Mouse (Mus musculus) midbrain, postnatal 0 days (tissue): ENCODE data around the gene Sorcs2. TPM values are rescaled to one million over a fixed set of nuclear protein-coding genes. Genes with fewer than 3 reads are reported as not detected.

ENCODE experiments used
- ATAC-seq: fragments of 200-750 bp; cut with Nextera tagmentation; 2 replicates; pipeline ENCODE4 v1.8.0; 2017; ENCODE audit warnings: moderate number of reproducible peaks, mild to moderate bottlenecking, moderate TSS enrichment, moderate library complexity; ENCODE audit not compliant: low FRiP score
- DNase-seq: peaks from one replicate; pipeline ENCODE4 v3.0.0-alpha.2; 2015; ENCODE audit warnings: low spot score
- H3K27ac ChIP-seq: fragments of 300-500 bp; sonication (generic); 2 replicates; pipeline ENCODE4 v1.5.1; 2014; ENCODE audit warnings: low read depth, mild to moderate bottlenecking, low read length, mixed read lengths
- H3K27me3 ChIP-seq: fragments of 300-500 bp; sonication (generic); 2 replicates; pipeline ENCODE4 v1.6.1; 2014; ENCODE audit warnings: low read length, control low read depth, mixed read lengths; ENCODE audit not compliant: insufficient read depth
- H3K36me3 ChIP-seq: fragments of 300-500 bp; sonication (generic); 2 replicates; pipeline ENCODE4 v1.6.1; 2014; ENCODE audit warnings: low read length, control low read depth, mixed read lengths; ENCODE audit not compliant: insufficient read depth
- H3K4me1 ChIP-seq: fragments of 300-500 bp; sonication (generic); 2 replicates; pipeline ENCODE4 v1.6.1; 2014; ENCODE audit warnings: mild to moderate bottlenecking, control low read depth, antibody characterized with exemption, low read length, mixed read lengths; ENCODE audit not compliant: insufficient read depth
- H3K4me2 ChIP-seq: fragments of 300-500 bp; sonication (generic); 2 replicates; pipeline ENCODE4 v1.6.1; 2014; ENCODE audit warnings: low read depth, mild to moderate bottlenecking, low read length, mixed read lengths; ENCODE audit not compliant: poor library complexity, severe bottlenecking
- H3K4me3 ChIP-seq: fragments of 300-500 bp; sonication (generic); 2 replicates; pipeline ENCODE4 v1.5.1; 2014; ENCODE audit warnings: low read depth, mild to moderate bottlenecking, low read length, moderate library complexity
- H3K9ac ChIP-seq: fragments of 300-500 bp; sonication (generic); replicated peaks from 2 replicates; pipeline ENCODE4 v1.6.1; 2014; ENCODE audit warnings: mild to moderate bottlenecking, low read length, moderate library complexity, mixed read lengths; ENCODE audit not compliant: poor library complexity, severe bottlenecking
- H3K9me3 ChIP-seq: fragments of 300-500 bp; sonication (generic); 2 replicates; pipeline ENCODE4 v1.6.1; 2016; ENCODE audit warnings: low read length, control low read depth
- CTCF ChIP-seq: IDR thresholded peaks from 2 replicates; pipeline ENCODE4 v1.5.1; 2016; ENCODE audit warnings: antibody characterized with exemption, mild to moderate bottlenecking
- WGBS: fragments of 180-500 bp; shearing (Covaris S2); extraction: QIAGEN DNeasy Blood & Tissue Kit; methylation state at CpG from one replicate; pipeline ENCODE4 v1.1.7; 2014; 5-methylcytosine and 5-hydroxymethylcytosine counted together
- polyA plus RNA-seq: library from polyadenylated mRNA; unstranded; fragments of >200 nt; fragmentation: Nextera tagmentation; extraction: Ambion mirVana; gene quantifications from 2 replicates; pipeline ENCODE4 v1.2.1, GENCODE M21; 2015
- total RNA-seq: library from RNA; depleted of rRNA; stranded (reverse); fragments of >200 nt; gene quantifications from 2 replicates; pipeline ENCODE4 v1.2.3, GENCODE M21; 2014

Gene Sorcs2
- total and polyA plus RNA-seq, 2 experiments from 2014 or later: 16.1 to 49.2 TPM

DNA sequence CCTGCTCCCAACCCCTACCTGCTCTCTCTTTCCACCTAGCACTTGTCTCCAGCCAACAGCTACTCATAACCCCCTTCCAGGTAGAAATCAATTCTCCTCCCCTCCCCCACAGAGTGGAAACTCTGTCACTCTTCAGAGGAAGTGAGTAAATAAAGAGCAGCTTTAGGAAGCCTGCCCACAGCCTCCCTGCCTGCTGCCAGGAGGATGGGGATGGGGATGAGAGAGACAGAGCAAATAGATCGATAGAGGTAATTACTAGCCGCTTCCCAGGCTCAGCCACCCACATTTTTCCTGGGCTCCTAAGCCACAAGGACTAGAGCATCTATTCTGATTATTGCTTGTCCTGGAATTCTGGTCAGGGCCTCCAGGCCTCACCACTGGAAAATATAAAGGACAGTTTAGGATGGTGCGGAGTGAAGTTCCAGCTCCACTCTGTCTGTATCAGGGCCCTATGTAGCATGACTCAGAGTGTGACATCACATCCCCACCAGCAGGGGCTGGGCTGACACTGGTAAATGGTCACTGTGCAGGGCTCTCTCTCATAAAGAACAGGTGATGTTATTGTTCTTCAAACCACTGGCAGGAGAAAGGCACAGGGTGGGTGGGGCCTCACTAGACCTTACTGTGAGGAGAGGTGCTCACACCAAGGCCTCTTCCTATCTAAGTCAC lies 261.9 kb downstream of the Sorcs2 start:
- H3K27ac ChIP-seq: no peak overlapping the region
- no peaks in the 10 kb centered on the region for H3K9me3 ChIP-seq
- DNase-seq (no peak), ATAC-seq (no peak)
- H3K36me3 ChIP-seq: no peaks in the 10 kb centered on the region
- H3K4me2 ChIP-seq: no peak overlapping the region
- no peak overlapping the region for H3K4me3 ChIP-seq
- no peak overlapping the region for H3K9ac ChIP-seq
- WGBS: 90% methylated on average over 3 of the region's 3 CpGs
- H3K27me3 ChIP-seq: no peaks in the 10 kb centered on the region
- peak; percentile 39; the same call in 1 of the 2 replicates for TF ChIP-seq CTCF
- H3K4me1 ChIP-seq: 0 out of 2 replicates have a peak, but pooled peaks cover 4% of the 10 kb centered on the region

- no peaks in the 10 kb centered on the region for H3K36me3 ChIP-seq
- WGBS: 77% methylated on average over 6 of the region's 6 CpGs
Observed at GRCm38 (mm10) chr5:36134302-36134701, 263.6 kb downstream of the Sorcs2 start.

DNA sequence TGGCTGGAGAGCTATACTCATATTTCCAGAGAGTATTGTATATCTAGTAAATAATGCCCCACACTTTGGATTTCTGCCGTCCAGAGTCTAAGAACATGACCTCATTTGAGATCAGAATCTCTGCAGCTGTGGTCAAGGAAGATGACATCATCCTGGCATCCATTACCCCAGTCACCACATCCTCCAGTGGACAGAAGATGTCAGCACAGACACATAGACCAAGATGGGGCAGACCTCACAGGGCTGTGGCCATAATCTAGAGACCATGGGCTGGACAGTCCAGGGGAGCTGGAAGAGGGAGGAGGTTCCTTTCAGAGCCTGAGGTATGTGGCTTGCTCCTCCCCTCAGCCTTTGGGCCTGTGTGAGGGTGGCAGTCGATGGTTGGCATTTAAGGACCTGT lies 264.0 kb downstream of the Sorcs2 start:
- Histone ChIP-seq H3K9ac (no peak overlapping the region), H3K27me3 (no peaks in the 10 kb centered on the region), H3K4me1 (0 out of 2 replicates have a peak, but pooled peaks cover 3% of the 10 kb centered on the region), H3K36me3 (no peaks in the 10 kb centered on the region), H3K27ac (no peak overlapping the region), H3K9me3 (no peaks in the 10 kb centered on the region), H3K4me2 (no peak overlapping the region), H3K4me3 (no peak overlapping the region)
- TF ChIP-seq CTCF: peak; percentile 12; the same call in 1 of the 2 replicates
- WGBS: 74% methylated on average over 2 of the region's 2 CpGs
- DNase-seq: no peak
- no peak for ATAC-seq

More at GRCm38 (mm10) chr5:36134302-36134701, 263.6 kb downstream of the Sorcs2 start:
- Histone ChIP-seq H3K4me1 (0 out of 2 replicates have a peak, but pooled peaks cover 4% of the 10 kb centered on the region), H3K4me3 (no peak overlapping the region), H3K9ac (no peak overlapping the region), H3K9me3 (no peaks in the 10 kb centered on the region), H3K27ac (no peak overlapping the region), H3K27me3 (no peaks in the 10 kb centered on the region), H3K4me2 (no peak overlapping the region)
- no peak for TF ChIP-seq CTCF
- ATAC-seq (no peak), DNase-seq (no peak)

DNA sequence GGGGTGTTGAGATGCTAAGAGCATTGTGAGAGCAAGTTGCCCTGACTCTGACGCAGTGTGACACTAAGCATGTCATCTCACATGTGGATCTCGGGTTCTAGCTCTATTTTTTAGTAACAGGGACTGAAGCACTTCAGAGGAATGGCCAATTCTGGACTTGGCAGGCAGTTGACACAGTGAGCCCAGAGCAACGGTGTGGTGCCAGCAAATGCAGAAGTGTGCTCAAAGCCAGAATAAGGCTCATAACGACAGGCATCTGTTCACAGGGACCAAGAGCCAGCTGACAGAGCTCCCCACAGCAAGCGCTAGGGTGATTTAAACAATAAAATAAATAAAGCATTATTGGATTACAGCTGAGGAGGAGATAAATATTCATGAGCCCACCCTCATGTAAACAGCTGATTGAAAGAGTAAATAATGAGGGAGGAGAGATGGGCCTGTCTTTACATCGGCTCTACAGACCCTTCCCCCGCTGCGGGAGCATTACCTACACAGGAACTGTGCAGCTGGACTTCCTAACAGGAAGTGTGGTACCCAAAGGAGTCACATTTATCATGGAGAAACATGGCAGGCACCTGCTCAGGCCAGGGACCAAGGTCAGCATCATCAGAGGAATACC lies 267.4 kb downstream of the Sorcs2 start:
- Histone ChIP-seq H3K4me2 (no peak overlapping the region), H3K9me3 (no peaks in the 10 kb centered on the region), H3K36me3 (no peaks in the 10 kb centered on the region), H3K9ac (no peak overlapping the region), H3K27me3 (no peaks in the 10 kb centered on the region), H3K4me1 (0 out of 2 replicates have a peak, but pooled peaks cover 3% of the 10 kb centered on the region), H3K27ac (no peak overlapping the region), H3K4me3 (no peak overlapping the region)
- ATAC-seq: peak; percentile 20; the same call in 1 of the 2 replicates
- 36% methylated on average over 8 of the region's 8 CpGs for WGBS
- peak; percentile 79 for DNase-seq
- no peak for TF ChIP-seq CTCF

DNA sequence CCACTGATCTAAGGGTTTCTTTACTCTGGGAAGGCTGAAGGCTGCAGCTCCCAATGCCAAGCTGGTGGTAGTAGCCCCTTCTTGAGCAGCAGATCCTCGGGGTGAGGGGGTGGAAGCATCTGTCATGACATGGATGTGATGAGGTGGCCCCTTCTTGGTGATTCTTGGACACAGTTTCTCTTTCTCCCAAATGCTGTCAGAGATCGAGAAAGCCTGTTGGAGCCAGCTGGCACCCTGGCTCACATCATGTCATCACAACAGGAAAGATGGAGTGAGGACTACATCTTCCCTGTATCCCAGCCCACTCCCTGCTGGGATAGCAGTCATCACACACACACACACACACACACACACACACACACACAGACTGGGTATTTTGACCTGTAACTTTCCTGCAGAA lies 268.3 kb downstream of the Sorcs2 start:
- WGBS: 73% methylated on average over 2 of the region's 2 CpGs
- no peak for TF ChIP-seq CTCF
- Histone ChIP-seq H3K4me3 (no peak overlapping the region), H3K27me3 (no peaks in the 10 kb centered on the region), H3K9me3 (no peaks in the 10 kb centered on the region), H3K4me1 (0 out of 2 replicates have a peak, but pooled peaks cover 3% of the 10 kb centered on the region), H3K36me3 (no peaks in the 10 kb centered on the region), H3K9ac (no peak overlapping the region), H3K27ac (no peak overlapping the region), H3K4me2 (no peak overlapping the region)
- ATAC-seq (no peak), DNase-seq (peak; percentile 37)

DNA sequence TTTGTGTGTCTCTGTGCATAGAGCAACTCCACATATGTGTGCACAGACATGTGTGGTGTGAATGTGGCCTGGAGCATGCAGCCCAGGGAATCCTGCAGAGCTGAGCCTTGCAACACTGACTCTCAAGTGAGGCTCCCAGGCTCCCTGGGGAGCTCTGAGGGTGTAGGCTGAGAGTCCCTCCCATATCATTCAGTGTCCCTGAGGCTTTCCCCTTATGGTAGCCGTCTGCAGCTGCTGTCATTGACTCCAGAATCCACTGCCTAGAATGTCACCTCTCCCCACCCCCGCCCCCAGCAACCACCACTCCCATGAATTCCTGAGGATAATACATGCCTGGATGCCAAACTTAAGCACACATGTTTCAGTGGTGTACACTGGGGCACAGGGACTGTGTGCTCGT lies 269.4 kb downstream of the Sorcs2 start:
- no peak overlapping the region for H3K9ac ChIP-seq
- H3K36me3 ChIP-seq: no peaks in the 10 kb centered on the region
- no peak for TF ChIP-seq CTCF
- ATAC-seq (no peak), DNase-seq (no peak)
- no peaks in the 10 kb centered on the region for H3K9me3 ChIP-seq
- H3K27me3 ChIP-seq: no peaks in the 10 kb centered on the region
- no peak overlapping the region for H3K4me2 ChIP-seq
- H3K27ac ChIP-seq: no peak overlapping the region
- 60% methylated on average over 3 of the region's 3 CpGs for WGBS
- 0 out of 2 replicates have a peak, but pooled peaks cover 3% of the 10 kb centered on the region for H3K4me1 ChIP-seq
- no peak overlapping the region for H3K4me3 ChIP-seq
